Mouse (Mus musculus) lung, postnatal 0 days (tissue): ENCODE data around the gene Rgs3.

Source experiments
- CTCF ChIP-seq: IDR thresholded peaks from 2 replicates; pipeline ENCODE4 v1.5.1; 2016; ENCODE audit warnings: antibody characterized with exemption, mild to moderate bottlenecking
- EP300 ChIP-seq: IDR thresholded peaks from 2 replicates; pipeline ENCODE4 v1.6.1; 2016; ENCODE audit warnings: antibody characterized with exemption, mild to moderate bottlenecking, control low read depth

- no peak for TF ChIP-seq CTCF
- TF ChIP-seq EP300: no peak
Measured at GRCm38 (mm10) chr4:62624679-62625450, 65.2 kb downstream of the Rgs3 start.
